Mouse (Mus musculus) lung, embryonic 16.5 days (tissue): ENCODE data around the gene Maml2. TPM values are rescaled to one million over a fixed set of nuclear protein-coding genes. Genes with fewer than 3 reads are reported as not detected.

Source experiments
- ATAC-seq: fragments of 200-750 bp; cut with Nextera tagmentation; 2 replicates; pipeline ENCODE4 v1.8.0; 2017; ENCODE audit warnings: low read depth, mild to moderate bottlenecking, moderate library complexity
- H3K27ac ChIP-seq: fragments of 300-500 bp; sonication (generic); 2 replicates; pipeline ENCODE4 v1.5.1; 2014; ENCODE audit warnings: mild to moderate bottlenecking, control low read depth, low read length
- H3K27me3 ChIP-seq: fragments of 300-500 bp; sonication (generic); 2 replicates; pipeline ENCODE4 v1.6.1; 2014; ENCODE audit warnings: low read depth, low read length, mixed read lengths; ENCODE audit not compliant: control insufficient read depth, insufficient read depth
- H3K36me3 ChIP-seq: fragments of 300-500 bp; sonication (generic); 2 replicates; pipeline ENCODE4 v1.6.1; 2014; ENCODE audit warnings: low read length; ENCODE audit not compliant: control insufficient read depth, insufficient read depth
- H3K4me1 ChIP-seq: fragments of 300-500 bp; sonication (generic); replicated peaks from 2 replicates; pipeline ENCODE4 v1.6.1; 2014; ENCODE audit warnings: low read length, mixed read lengths; ENCODE audit not compliant: control insufficient read depth, insufficient read depth
- H3K4me2 ChIP-seq: fragments of 300-500 bp; sonication (generic); 2 replicates; pipeline ENCODE4 v1.6.1; 2014; ENCODE audit warnings: low read depth, low read length, control low read depth
- H3K4me3 ChIP-seq: fragments of 300-500 bp; sonication (generic); 2 replicates; pipeline ENCODE4 v1.5.1; 2014; ENCODE audit warnings: mild to moderate bottlenecking, low read length, control low read depth
- H3K9ac ChIP-seq: fragments of 300-500 bp; sonication (generic); 2 replicates; pipeline ENCODE4 v1.6.1; 2014; ENCODE audit warnings: low read length, control low read depth
- H3K9me3 ChIP-seq: fragments of 300-500 bp; sonication (generic); 2 replicates; pipeline ENCODE4 v1.6.1; 2016; ENCODE audit warnings: low read length; ENCODE audit not compliant: control insufficient read depth
- WGBS: fragments of 180-500 bp; shearing (Covaris S2); extraction: QIAGEN DNeasy Blood & Tissue Kit; methylation state at CpG from one replicate; pipeline ENCODE4 v1.1.7; 2014; 5-methylcytosine and 5-hydroxymethylcytosine counted together
- microRNA-seq: library from miRNA; unstranded; fragments of <30 nt; microRNA quantifications from one replicate; pipeline ENCODE4, GENCODE M21; 2016
- polyA plus RNA-seq: library from polyadenylated mRNA; unstranded; fragments of >200 nt; fragmentation: Nextera tagmentation; extraction: Ambion mirVana; gene quantifications from 2 replicates; pipeline ENCODE4 v1.2.1, GENCODE M21; 2015

Maml2 gene
- polyA plus RNA-seq, 1 experiment from 2014 or later = 15.3 TPM

- peak within 1 kb of the TSS; percentile 87 for H3K4me3 ChIP-seq
- H3K27me3 ChIP-seq = no peaks in the 10 kb centered on the region
- H3K4me1 ChIP-seq = peaks cover 8% of the 10 kb centered on the region
- peak within 1 kb of the TSS; percentile 99 for H3K9ac ChIP-seq
- WGBS = 43% methylated on average over 2 of the region's 2 CpGs
- H3K4me2 ChIP-seq = peak within 1 kb of the TSS; percentile 71
- peak within 1 kb of the TSS; percentile 94 for H3K27ac ChIP-seq
- ATAC-seq = no peak
- H3K36me3 ChIP-seq = no peaks in the 10 kb centered on the region
- H3K9me3 ChIP-seq = no peaks in the 10 kb centered on the region
These were observed 450.6 kb downstream of the Maml2 start, which contains the start of gene Mtmr2 for GRCm38 (mm10) chr9:13748404-13748797. Gene Mtmr2, plus strand, starts transcription at chr9:13748410.

GRCm38 (mm10) chr9:13748798-13749674 is 451.3 kb downstream of the Maml2 start:
- ATAC-seq = peak; percentile 99
- Histone ChIP-seq H3K27ac (peak overlapping the region; percentile 94), H3K4me2 (peak overlapping the region; percentile 71), H3K4me3 (peak overlapping the region; percentile 87), H3K9me3 (no peaks in the 10 kb centered on the region), H3K36me3 (no peaks in the 10 kb centered on the region), H3K4me1 (peaks cover 8% of the 10 kb centered on the region), H3K27me3 (no peaks in the 10 kb centered on the region), H3K9ac (peak overlapping the region; percentile 99)
- under 1% methylated on average over 52 of the region's 60 CpGs for WGBS

- H3K4me2 ChIP-seq = peak overlapping the region; percentile 62
- 0 out of 2 replicates have a peak, but pooled peaks have one; percentile 3 for ATAC-seq
- H3K9ac ChIP-seq = peak overlapping the region; percentile 99
- WGBS = 2% methylated on average over 7 of the region's 7 CpGs
- peak overlapping the region; percentile 87 for H3K4me3 ChIP-seq
- peak overlapping the region; percentile 94 for H3K27ac ChIP-seq
- H3K4me1 ChIP-seq = peaks cover 8% of the 10 kb centered on the region
- H3K27me3 ChIP-seq = no peaks in the 10 kb centered on the region
- no peaks in the 10 kb centered on the region for H3K36me3 ChIP-seq
- H3K9me3 ChIP-seq = no peaks in the 10 kb centered on the region
These were observed 451.9 kb downstream of the Maml2 start for GRCm38 (mm10) chr9:13749675-13749998.

GRCm38 (mm10) chr9:13752543-13752942 is 454.8 kb downstream of the Maml2 start:
- no peaks in the 10 kb centered on the region for H3K27me3 ChIP-seq
- no peak overlapping the region for H3K4me2 ChIP-seq
- 52% methylated on average over 4 of the region's 4 CpGs for WGBS
- no peak overlapping the region for H3K9ac ChIP-seq
- H3K27ac ChIP-seq = peak overlapping the region; percentile 82
- no peaks in the 10 kb centered on the region for H3K36me3 ChIP-seq
- no peak for ATAC-seq
- no peaks in the 10 kb centered on the region for H3K9me3 ChIP-seq
- no peak overlapping the region for H3K4me3 ChIP-seq
- H3K4me1 ChIP-seq = peaks cover 8% of the 10 kb centered on the region

Small RNA genes lying within 50 kb of the gene (microRNA-seq; reads per million reads assigned to microRNA genes)
- gene Gm22643 = not detected

Other genes starting within 250 kb of the Maml2 start
- 9.3 and 11.1 TPM in 2 replicates for gene Jrkl, start 52.1 kb upstream of the Maml2 start, polyA plus RNA-seq
- 14.5 and 16.3 TPM in 2 replicates for gene Ccdc82, start 51.0 kb upstream of the Maml2 start, polyA plus RNA-seq
- not detected in 2 replicates for gene Gm17571, start 148.8 kb downstream of the Maml2 start, polyA plus RNA-seq